Mouse (Mus musculus) liver, postnatal 0 days (tissue): Measurements from ENCODE around the gene Plxnc1. TPM values are rescaled to one million over a fixed set of nuclear protein-coding genes. Genes with fewer than 3 reads are reported as not detected.

Source experiments
- ATAC-seq: fragments of 200-750 bp; cut with Nextera tagmentation; 2 replicates; pipeline ENCODE4 v1.8.0; 2017; ENCODE audit warnings: mild to moderate bottlenecking, moderate library complexity
- DNase-seq: peaks from one replicate; pipeline ENCODE4 v3.0.0-alpha.2; 2016
- H3K27ac ChIP-seq: fragments of 300-500 bp; sonication (generic); 2 replicates; pipeline ENCODE4 v1.5.1; 2014; ENCODE audit warnings: antibody characterized with exemption, moderate library complexity, mild to moderate bottlenecking, low read depth
- H3K27me3 ChIP-seq: fragments of 300-500 bp; sonication (generic); 2 replicates; pipeline ENCODE4 v1.6.1; 2014; ENCODE audit warnings: low read length, control low read depth, mixed read lengths; ENCODE audit not compliant: insufficient read depth
- H3K36me3 ChIP-seq: fragments of 300-500 bp; sonication (generic); replicated peaks from 2 replicates; pipeline ENCODE4 v1.6.1; 2014; ENCODE audit warnings: mild to moderate bottlenecking, control low read depth, low read length, moderate library complexity, mixed read lengths; ENCODE audit not compliant: insufficient read depth
- H3K4me1 ChIP-seq: fragments of 300-500 bp; sonication (generic); 2 replicates; pipeline ENCODE4 v1.6.1; 2014; ENCODE audit warnings: antibody characterized with exemption, mild to moderate bottlenecking, control low read depth; ENCODE audit not compliant: insufficient read depth
- H3K4me2 ChIP-seq: fragments of 300-500 bp; sonication (generic); 2 replicates; pipeline ENCODE4 v1.6.1; 2014; ENCODE audit warnings: low read depth, mild to moderate bottlenecking, low read length, moderate library complexity, mixed read lengths
- H3K4me3 ChIP-seq: fragments of 300-500 bp; sonication (generic); 2 replicates; pipeline ENCODE4 v1.5.1; 2014; ENCODE audit warnings: low read depth, low read length
- H3K9ac ChIP-seq: fragments of 300-500 bp; sonication (generic); replicated peaks from 2 replicates; pipeline ENCODE4 v1.6.1; 2014; ENCODE audit warnings: mild to moderate bottlenecking, moderate library complexity
- H3K9me3 ChIP-seq: fragments of 300-500 bp; sonication (generic); 2 replicates; pipeline ENCODE4 v1.6.1; 2016; ENCODE audit warnings: mild to moderate bottlenecking, control low read depth, low read length, mixed read lengths
- CTCF ChIP-seq: sonication (generic); IDR thresholded peaks from 2 replicates; pipeline ENCODE4 v1.5.1; 2016; ENCODE audit warnings: antibody characterized with exemption, low read depth
- EP300 ChIP-seq: IDR thresholded peaks from 2 replicates; pipeline ENCODE4 v1.6.1; 2016; ENCODE audit warnings: antibody characterized with exemption, low read depth, mild to moderate bottlenecking
- WGBS: fragments of 180-500 bp; shearing (Covaris S2); extraction: QIAGEN DNeasy Blood & Tissue Kit; methylation state at CpG from one replicate; pipeline ENCODE4 v1.1.7; 2014; ENCODE audit not compliant: insufficient replicate concordance; 5-methylcytosine and 5-hydroxymethylcytosine counted together
- polyA plus RNA-seq: library from polyadenylated mRNA; unstranded; fragments of >200 nt; fragmentation: Nextera tagmentation; extraction: Ambion mirVana; gene quantifications from 2 replicates; pipeline ENCODE4 v1.2.1, GENCODE M21; 2015

Plxnc1 gene
- polyA plus RNA-seq, 1 experiment from 2014 or later = 2.8 TPM

DNA sequence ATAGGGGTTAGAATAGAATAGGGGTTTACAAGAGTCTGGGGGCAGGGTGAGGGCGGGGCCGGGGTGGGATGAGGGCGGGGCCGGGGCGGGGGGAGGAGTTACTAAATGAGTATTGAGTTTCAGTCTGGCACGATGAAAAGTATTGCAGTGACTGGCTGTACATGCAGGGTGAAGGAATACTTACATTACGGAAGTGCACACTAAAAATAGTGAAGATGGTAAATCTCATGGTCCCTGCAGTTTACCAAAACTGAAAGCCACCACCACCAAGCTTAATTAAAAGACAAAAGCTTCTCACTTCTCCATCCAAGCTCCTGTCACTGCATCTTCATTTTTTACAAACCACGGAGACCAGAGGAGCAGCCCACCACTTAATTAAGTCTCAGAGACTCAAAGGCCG lies 81.4 kb downstream of the Plxnc1 start:
- TF ChIP-seq EP300 = no peak
- no peak for TF ChIP-seq CTCF
- Histone ChIP-seq H3K4me2 (no peak overlapping the region), H3K27me3 (no peaks in the 10 kb centered on the region), H3K4me3 (no peak overlapping the region), H3K9me3 (no peaks in the 10 kb centered on the region), H3K27ac (no peak overlapping the region), H3K36me3 (no peaks in the 10 kb centered on the region), H3K4me1 (peaks cover 5% of the 10 kb centered on the region; the same call in 1 of the 2 replicates), H3K9ac (no peak overlapping the region)
- ATAC-seq (no peak), DNase-seq (no peak)
- WGBS = 83% methylated on average over 9 of the region's 9 CpGs

- Histone ChIP-seq H3K36me3 (no peaks in the 10 kb centered on the region), H3K4me1 (peaks cover 8% of the 10 kb centered on the region; the same call in 1 of the 2 replicates), H3K4me3 (no peak overlapping the region), H3K9ac (no peak overlapping the region), H3K27me3 (no peaks in the 10 kb centered on the region), H3K27ac (no peak overlapping the region), H3K4me2 (no peak overlapping the region), H3K9me3 (no peaks in the 10 kb centered on the region)
- TF ChIP-seq EP300 (no peak), CTCF (no peak)
- 86% methylated on average over 4 of the region's 4 CpGs for WGBS
- DNase-seq = no peak
- no peak for ATAC-seq
Observed at GRCm38 (mm10) chr10:94860870-94861269, 83.8 kb downstream of the Plxnc1 start.

GRCm38 (mm10) chr10:94858277-94859033 lies 86.2 kb downstream of the Plxnc1 start:
- H3K27ac ChIP-seq = no peak overlapping the region

GRCm38 (mm10) chr10:94850565-94850964 lies 94.1 kb downstream of the Plxnc1 start:
- no peak overlapping the region for H3K9ac ChIP-seq
- DNase-seq (no peak), ATAC-seq (no peak)
- H3K4me2 ChIP-seq = no peak overlapping the region
- 59% methylated on average over 4 of the region's 4 CpGs for WGBS
- no peaks in the 10 kb centered on the region for H3K9me3 ChIP-seq
- H3K27me3 ChIP-seq = no peaks in the 10 kb centered on the region
- no peak overlapping the region for H3K27ac ChIP-seq
- TF ChIP-seq EP300 (no peak), CTCF (no peak)
- no peak overlapping the region for H3K4me3 ChIP-seq
- H3K4me1 ChIP-seq = peaks cover 8% of the 10 kb centered on the region; the same call in 1 of the 2 replicates
- no peaks in the 10 kb centered on the region for H3K36me3 ChIP-seq

More at GRCm38 (mm10) chr10:94858277-94859033, 86.2 kb downstream of the Plxnc1 start:
- Histone ChIP-seq H3K36me3 (no peaks in the 10 kb centered on the region), H3K4me2 (no peak overlapping the region), H3K9me3 (no peaks in the 10 kb centered on the region), H3K4me1 (peaks cover 8% of the 10 kb centered on the region; the same call in 1 of the 2 replicates), H3K9ac (no peak overlapping the region), H3K27me3 (no peaks in the 10 kb centered on the region), H3K4me3 (no peak overlapping the region)
- DNase-seq (no peak), ATAC-seq (peak; percentile 43; the same call in 1 of the 2 replicates)
- TF ChIP-seq EP300 (peak; percentile 88), CTCF (no peak)
- 37% methylated on average over 6 of the region's 6 CpGs for WGBS

DNA sequence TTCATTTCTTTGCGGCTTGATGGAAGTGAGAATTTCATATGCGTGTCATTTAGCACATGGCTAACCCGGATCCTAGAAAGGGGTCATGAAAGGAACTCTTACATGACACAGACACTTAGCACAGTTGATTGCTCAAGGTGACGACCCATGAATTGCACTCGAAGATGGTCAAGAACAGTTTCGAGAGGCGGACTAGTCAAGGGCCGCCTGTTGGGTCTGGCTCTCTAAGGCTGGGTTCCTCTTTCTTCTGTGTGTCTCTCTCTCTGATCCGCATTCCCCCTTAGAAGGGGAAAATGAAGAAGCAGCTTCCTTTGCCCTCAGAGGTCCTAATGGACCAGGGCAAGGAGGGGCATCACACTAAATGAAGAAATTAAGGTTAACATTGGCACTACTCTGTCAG lies 94.7 kb downstream of the Plxnc1 start:
- H3K27ac ChIP-seq = peak overlapping the region; percentile 29; the same call in 1 of the 2 replicates
- TF ChIP-seq CTCF (no peak), EP300 (no peak)
- no peaks in the 10 kb centered on the region for H3K9me3 ChIP-seq
- 72% methylated on average over 9 of the region's 9 CpGs for WGBS
- no peaks in the 10 kb centered on the region for H3K27me3 ChIP-seq
- ATAC-seq (no peak), DNase-seq (no peak)
- H3K9ac ChIP-seq = no peak overlapping the region
- H3K36me3 ChIP-seq = no peaks in the 10 kb centered on the region
- no peak overlapping the region for H3K4me2 ChIP-seq
- H3K4me1 ChIP-seq = peaks cover 8% of the 10 kb centered on the region; the same call in 1 of the 2 replicates
- no peak overlapping the region for H3K4me3 ChIP-seq

GRCm38 (mm10) chr10:94849360-94849759 lies 95.3 kb downstream of the Plxnc1 start:
- no peak for ATAC-seq
- TF ChIP-seq CTCF (no peak), EP300 (no peak)

More at GRCm38 (mm10) chr10:94849360-94849759, 95.3 kb downstream of the Plxnc1 start:
- Histone ChIP-seq H3K36me3 (no peaks in the 10 kb centered on the region), H3K9me3 (no peaks in the 10 kb centered on the region), H3K4me1 (peaks cover 8% of the 10 kb centered on the region; the same call in 1 of the 2 replicates), H3K27me3 (no peaks in the 10 kb centered on the region), H3K9ac (no peak overlapping the region), H3K4me2 (no peak overlapping the region), H3K4me3 (no peak overlapping the region), H3K27ac (0 out of 2 replicates have a peak overlapping the region, but pooled peaks have one; percentile 29)
- 65% methylated on average over 4 of the region's 4 CpGs for WGBS
- DNase-seq = no peak
